Mouse (Mus musculus): ENCODE data around the gene Olfr702.

DNA sequence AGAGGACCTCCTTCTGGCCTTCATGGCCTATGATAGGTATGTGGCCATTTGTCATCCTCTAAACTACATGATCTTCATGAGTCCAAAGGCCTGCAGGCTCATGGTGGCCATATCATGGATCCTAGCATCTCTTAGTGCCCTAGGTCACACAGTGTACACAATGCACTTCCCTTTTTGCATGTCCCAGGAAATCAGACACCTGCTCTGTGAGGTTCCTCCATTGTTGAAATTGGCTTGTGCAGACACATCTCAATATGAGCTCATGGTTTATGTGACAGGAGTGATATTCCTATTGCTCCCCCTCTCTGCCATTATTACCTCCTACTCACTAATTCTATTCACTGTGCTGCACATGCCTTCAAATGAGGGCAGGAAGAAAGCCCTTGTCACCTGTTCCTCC, 15.3 kb downstream of the Olfr702 start:
- TF ChIP-seq CTCF (IDR thresholded peaks at IDR 0.05 in 2 of 3, conservative IDR thresholded peaks at IDR 0.05 in 1 of 3; ENCODE audit: control insufficient read depth in 1 of 3, insufficient read depth in 1 of 3, low read depth in 2 of 3, low read length in 3 of 3, poor library complexity in 1 of 3, severe bottlenecking in 1 of 3) (no peak), EP300 (IDR thresholded peaks at IDR 0.05; ENCODE audit: low read depth in 1 of 2, low read length in 2 of 2) (no peak), MAZ (IDR thresholded peaks at IDR 0.05; ENCODE audit: low read depth, low read length) (no peak), MAX (IDR thresholded peaks at IDR 0.05; ENCODE audit: low read length) (no peak), NRF1 (IDR thresholded peaks at IDR 0.05; ENCODE audit: insufficient read depth, low read depth, low read length, poor library complexity, severe bottlenecking) (no peak), MAFK (IDR thresholded peaks at IDR 0.05; ENCODE audit: borderline replicate concordance, low read depth, low read length) (no peak), TAL1 (IDR thresholded peaks at IDR 0.05; ENCODE audit: low read length) (no peak), TCF12 (IDR thresholded peaks at IDR 0.05; ENCODE audit: low read depth, low read length) (no peak), HCFC1 (IDR thresholded peaks at IDR 0.05; ENCODE audit: low read depth, low read length) (no peak), NELFE (IDR thresholded peaks at IDR 0.05; ENCODE audit: low read depth, low read length) (no peak), POLR2AphosphoS2 (IDR thresholded peaks at IDR 0.05; ENCODE audit: low read length) (no peak), RAD21 (IDR thresholded peaks at IDR 0.05; ENCODE audit: low read depth, low read length) (no peak), USF1 (IDR thresholded peaks at IDR 0.05; ENCODE audit: low read depth, low read length) (no peak), POLR2A (IDR thresholded peaks at IDR 0.05; ENCODE audit: control insufficient read depth in 1 of 2, insufficient read depth in 1 of 2, low read depth in 1 of 2, low read length in 2 of 2, poor library complexity in 1 of 2) (no peak)

Data from MEL (cell line).